Mouse (Mus musculus): ENCODE measurements at regions not wholly inside any gene's neighbourhood (a gene's known extent, or its start where the extent isn't known, plus 50 kb on each side); places are given as distances from the start of the nearest gene placed in this dataset.

DNA sequence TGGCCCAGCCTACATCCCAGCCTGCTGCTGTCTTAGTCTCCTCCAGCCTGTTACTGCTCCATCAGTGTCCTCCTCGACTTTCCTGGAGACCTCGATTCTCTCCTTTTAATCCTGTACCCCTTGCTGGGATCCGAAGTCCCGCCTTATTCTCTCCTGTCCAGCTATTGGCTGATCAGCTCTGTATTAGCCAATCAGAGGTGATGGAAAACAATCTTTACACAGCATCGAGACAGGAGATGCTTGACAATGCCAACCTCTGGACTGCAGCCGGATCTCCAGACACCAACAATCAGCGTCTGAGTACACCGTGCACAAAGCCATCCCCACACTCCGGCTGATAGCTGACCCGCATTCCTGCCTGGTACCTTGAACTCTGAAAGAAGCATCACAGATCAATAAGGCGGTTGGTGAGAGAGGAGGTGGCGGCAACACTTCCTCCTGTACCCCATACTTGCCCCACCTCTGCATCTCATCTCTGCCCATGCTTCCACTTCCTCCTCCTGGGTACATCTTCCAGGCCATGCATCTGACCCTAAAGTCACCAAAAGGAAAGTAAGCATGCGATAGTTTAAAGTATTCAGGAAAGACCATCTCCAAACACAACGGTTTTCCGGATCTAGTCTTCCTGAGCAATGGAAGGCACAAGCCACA is 316.4 kb downstream of the Zfp706 start:
- Histone ChIP-seq H3K4me3 (no peak overlapping the region), H3K27me3 (no peaks in the 10 kb centered on the region), H3K27ac (replicated peaks) (no peak overlapping the region), H3K4me1 (replicated peaks) (peaks cover 10% of the 10 kb centered on the region), H3K9ac (no peak overlapping the region), H3K9me3 (no peaks in the 10 kb centered on the region), H3K36me3 (no peaks in the 10 kb centered on the region), H3K4me2 (no peak overlapping the region)
- 65% methylated on average over 15 of the region's 15 CpGs for WGBS
- ATAC-seq (ENCODE audit: low read depth): 0 out of 2 replicates have a peak, but pooled peaks have one; percentile 21

DNA sequence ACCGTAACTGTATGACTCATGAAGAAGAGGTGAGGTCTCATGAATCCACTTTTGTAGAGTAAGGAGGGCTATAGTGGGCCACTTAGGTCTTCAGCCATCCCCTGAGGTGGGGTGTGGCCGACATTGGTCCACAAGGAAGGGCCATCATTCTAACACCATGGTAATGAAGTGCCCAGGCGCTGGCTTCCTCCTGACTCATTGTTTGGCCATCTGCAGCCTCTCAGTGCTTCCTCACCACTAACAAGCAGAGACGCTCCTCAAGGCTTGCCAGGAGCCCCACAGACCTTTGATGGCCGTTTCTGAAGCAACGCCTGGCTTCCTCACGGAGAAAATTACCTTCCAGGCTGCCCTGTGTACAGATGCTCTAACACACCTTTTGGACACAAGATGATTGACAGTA is 317.7 kb downstream of the Zfp706 start:
- WGBS: 77% methylated on average over 7 of the region's 7 CpGs
- no peak for ATAC-seq (ENCODE audit: low read depth)
- Histone ChIP-seq H3K9me3 (no peaks in the 10 kb centered on the region), H3K36me3 (no peaks in the 10 kb centered on the region), H3K27ac (replicated peaks) (no peak overlapping the region), H3K4me2 (no peak overlapping the region), H3K4me3 (no peak overlapping the region), H3K9ac (no peak overlapping the region), H3K4me1 (replicated peaks) (peaks cover 3% of the 10 kb centered on the region), H3K27me3 (no peaks in the 10 kb centered on the region)

DNA sequence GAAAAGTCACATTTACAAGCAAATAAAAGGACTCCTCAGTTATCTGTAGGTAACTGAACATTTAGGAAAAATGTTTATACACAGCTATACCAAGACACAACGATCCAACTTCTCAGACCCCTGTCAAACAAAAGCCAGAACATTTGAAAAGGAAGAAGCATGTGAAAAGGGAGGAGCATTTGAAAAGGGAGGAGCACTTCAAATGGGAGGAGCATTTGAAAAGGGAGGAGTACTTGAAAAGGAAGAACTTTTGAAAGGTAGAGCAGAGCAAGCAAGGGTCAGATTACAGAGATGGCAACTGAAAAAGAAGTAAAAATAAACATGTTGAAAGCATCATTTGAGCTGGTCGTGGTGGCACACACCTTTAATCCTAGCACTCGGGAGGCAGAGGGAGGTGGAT is 318.3 kb downstream of the Zfp706 start:
- Histone ChIP-seq H3K9me3 (no peaks in the 10 kb centered on the region), H3K36me3 (no peaks in the 10 kb centered on the region), H3K4me2 (no peak overlapping the region), H3K9ac (no peak overlapping the region), H3K27ac (replicated peaks) (no peak overlapping the region), H3K27me3 (no peaks in the 10 kb centered on the region), H3K4me1 (replicated peaks) (no peaks in the 10 kb centered on the region; the same call in 1 of the 2 replicates), H3K4me3 (no peak overlapping the region)
- WGBS: 76% methylated on average over 3 of the region's 3 CpGs
- no peak for ATAC-seq (ENCODE audit: low read depth)

DNA sequence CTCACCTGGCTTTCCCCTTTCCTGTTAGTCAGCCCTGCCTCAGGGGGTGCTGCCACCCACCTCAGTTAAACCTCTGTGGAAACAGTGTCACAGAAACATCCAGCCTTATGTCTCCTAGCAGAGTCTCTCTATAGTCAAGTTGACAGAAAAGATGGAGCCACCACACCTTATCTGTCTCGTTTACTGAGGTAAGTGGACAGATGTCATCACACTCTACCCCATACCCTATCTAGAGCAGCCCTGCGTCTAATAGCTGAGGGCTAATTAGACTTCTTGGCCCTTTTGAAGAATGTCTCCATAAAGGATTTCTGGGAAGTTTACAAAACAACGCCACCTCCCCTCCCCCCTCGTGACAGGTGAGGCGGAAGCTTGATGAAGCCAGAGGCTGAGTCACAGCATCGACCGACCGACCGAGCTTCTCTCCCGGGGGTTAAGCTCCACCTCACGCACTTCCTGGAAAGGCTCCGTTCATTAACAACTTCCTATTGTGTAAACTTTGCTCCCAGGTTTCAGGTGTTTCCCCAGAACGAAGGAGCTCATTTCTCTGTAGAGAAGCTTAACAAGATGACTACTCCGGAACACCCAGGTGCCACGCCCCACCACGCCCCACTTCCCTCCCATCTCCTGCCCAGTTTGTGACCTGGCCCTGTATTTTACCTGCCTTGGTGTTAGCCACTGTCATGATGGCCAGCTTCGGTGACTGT is 319.4 kb downstream of the Zfp706 start:
- Histone ChIP-seq H3K27me3 (no peaks in the 10 kb centered on the region), H3K9ac (no peak overlapping the region), H3K4me3 (no peak overlapping the region), H3K27ac (replicated peaks) (no peak overlapping the region), H3K4me1 (replicated peaks) (no peaks in the 10 kb centered on the region; the same call in 1 of the 2 replicates), H3K9me3 (no peaks in the 10 kb centered on the region), H3K36me3 (no peaks in the 10 kb centered on the region), H3K4me2 (peak overlapping the region; percentile 22; the same call in 1 of the 2 replicates)
- no peak for ATAC-seq (ENCODE audit: low read depth)
- 15% methylated on average over 17 of the region's 17 CpGs for WGBS

DNA sequence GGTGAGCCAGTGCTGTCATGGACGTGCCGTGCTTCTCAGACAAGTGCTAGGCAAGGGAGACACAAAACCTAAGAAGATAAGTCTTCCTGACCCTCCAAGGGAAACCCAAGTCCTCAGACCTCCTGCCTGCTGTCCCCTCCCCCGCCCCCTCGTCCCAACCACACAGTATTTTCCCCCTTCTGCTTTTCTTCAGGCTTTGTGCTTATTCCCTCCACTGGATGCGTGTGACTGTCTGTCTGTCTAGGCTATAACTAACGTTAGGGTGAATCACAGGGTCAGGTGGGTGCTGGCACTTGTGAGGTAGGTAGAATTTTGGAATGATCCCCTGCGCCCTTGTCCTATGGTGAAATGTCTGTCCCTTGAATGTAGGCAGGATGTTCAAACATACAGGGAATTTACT is 322.9 kb downstream of the Zfp706 start:
- H3K27me3 ChIP-seq: no peaks in the 10 kb centered on the region
- H3K4me2 ChIP-seq: no peak overlapping the region
- WGBS: 84% methylated on average over 7 of the region's 7 CpGs
- no peak overlapping the region for H3K4me3 ChIP-seq
- H3K4me1 ChIP-seq (replicated peaks): no peaks in the 10 kb centered on the region; the same call in 1 of the 2 replicates
- ATAC-seq (ENCODE audit: low read depth): no peak
- no peaks in the 10 kb centered on the region for H3K9me3 ChIP-seq
- H3K36me3 ChIP-seq: no peaks in the 10 kb centered on the region
- no peak overlapping the region for H3K9ac ChIP-seq
- no peak overlapping the region for H3K27ac ChIP-seq (replicated peaks)

DNA sequence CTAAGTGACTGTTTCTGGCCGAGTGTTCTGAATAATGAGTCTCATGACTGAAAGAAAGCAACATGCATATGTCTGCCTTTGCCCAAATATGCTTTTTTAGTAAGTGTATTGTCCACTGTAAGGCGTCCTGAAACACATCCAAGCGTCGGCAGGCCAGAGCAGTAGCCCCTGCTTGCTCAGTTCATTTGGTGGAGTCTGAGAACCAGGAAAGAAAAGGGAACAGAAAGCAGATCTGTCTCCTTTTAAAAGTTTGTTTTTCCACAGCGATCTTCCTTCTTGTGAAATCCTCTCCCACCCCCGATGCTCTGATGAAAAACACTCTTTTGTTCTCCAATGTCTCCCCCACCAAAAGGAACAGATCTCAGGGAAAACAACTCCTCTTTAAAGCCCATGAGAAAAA is 324.7 kb downstream of the Zfp706 start:
- H3K4me3 ChIP-seq: no peak overlapping the region
- H3K27me3 ChIP-seq: no peaks in the 10 kb centered on the region
- H3K9me3 ChIP-seq: no peaks in the 10 kb centered on the region
- no peak overlapping the region for H3K9ac ChIP-seq
- no peak for ATAC-seq (ENCODE audit: low read depth)
- WGBS: 54% methylated on average over 6 of the region's 6 CpGs
- no peak overlapping the region for H3K4me2 ChIP-seq
- no peak overlapping the region for H3K27ac ChIP-seq (replicated peaks)
- no peaks in the 10 kb centered on the region for H3K36me3 ChIP-seq
- H3K4me1 ChIP-seq (replicated peaks): no peaks in the 10 kb centered on the region

DNA sequence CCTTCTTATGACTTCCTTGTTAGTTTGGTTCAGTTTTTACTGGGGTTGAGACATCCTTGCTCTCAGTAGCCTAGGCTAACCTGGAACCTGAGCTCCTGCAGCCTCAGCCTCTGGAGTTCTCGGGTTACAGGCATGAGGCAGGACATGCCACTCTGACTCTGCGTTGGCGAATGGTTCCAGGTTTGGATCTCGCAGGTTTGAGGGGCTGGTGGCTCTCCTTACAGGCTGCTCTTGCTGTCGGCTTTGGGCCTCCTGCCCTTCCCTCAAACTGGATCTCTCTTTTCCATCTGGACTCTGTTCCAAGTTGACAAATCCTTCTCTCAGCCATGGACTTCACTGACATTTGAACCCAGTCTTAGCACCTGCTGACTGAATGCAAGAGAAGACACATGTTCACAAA is 325.4 kb downstream of the Zfp706 start:
- H3K9me3 ChIP-seq: no peaks in the 10 kb centered on the region
- H3K27me3 ChIP-seq: no peaks in the 10 kb centered on the region
- 74% methylated on average over 5 of the region's 5 CpGs for WGBS
- H3K27ac ChIP-seq (replicated peaks): no peak overlapping the region
- H3K4me1 ChIP-seq (replicated peaks): no peaks in the 10 kb centered on the region
- no peaks in the 10 kb centered on the region for H3K36me3 ChIP-seq
- H3K9ac ChIP-seq: no peak overlapping the region
- H3K4me3 ChIP-seq: no peak overlapping the region
- no peak for ATAC-seq (ENCODE audit: low read depth)
- H3K4me2 ChIP-seq: no peak overlapping the region

DNA sequence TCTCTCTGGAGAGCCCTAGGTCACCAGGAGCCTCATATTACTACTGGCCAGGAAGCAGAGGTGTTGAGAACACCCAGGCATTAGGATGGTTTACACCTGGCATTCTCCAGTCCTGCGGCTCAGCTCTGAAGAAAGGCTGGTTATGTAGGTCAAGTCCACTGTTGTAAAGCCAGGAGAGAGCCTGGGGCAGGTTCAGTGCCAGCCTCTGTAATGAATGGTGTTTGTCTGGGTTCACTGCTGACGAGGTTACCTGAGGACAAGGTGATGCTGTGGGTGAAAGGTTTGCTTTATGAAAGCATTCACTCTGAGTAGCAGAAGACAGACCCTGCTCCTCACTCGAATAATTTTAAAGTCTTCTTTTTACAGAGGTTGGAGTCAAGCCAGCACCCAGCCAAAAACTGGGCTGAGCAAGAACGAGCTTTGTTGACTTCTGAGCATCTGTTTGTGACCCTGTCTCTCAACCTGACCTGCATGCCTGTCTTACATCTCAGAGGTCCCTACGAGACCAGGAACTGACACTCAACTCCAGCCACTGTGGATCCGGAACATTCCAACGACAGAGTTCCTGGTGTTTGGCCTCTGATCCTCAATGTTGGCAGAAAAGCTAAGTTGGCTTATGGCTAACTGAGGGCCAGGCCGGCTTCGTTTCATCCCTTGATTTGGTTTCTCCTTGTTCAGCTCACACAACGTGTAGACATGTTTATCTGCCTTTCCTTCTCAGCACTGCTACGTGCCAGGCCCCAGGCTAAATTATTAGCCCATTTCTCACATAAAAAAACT is 327.0 kb downstream of the Zfp706 start:
- H3K4me1 ChIP-seq (replicated peaks): no peaks in the 10 kb centered on the region
- no peak overlapping the region for H3K4me3 ChIP-seq
- no peak overlapping the region for H3K9ac ChIP-seq
- H3K4me2 ChIP-seq: no peak overlapping the region
- H3K27me3 ChIP-seq: no peaks in the 10 kb centered on the region
- H3K36me3 ChIP-seq: no peaks in the 10 kb centered on the region
- H3K9me3 ChIP-seq: no peaks in the 10 kb centered on the region
- no peak for ATAC-seq (ENCODE audit: low read depth)
- WGBS: 88% methylated on average over 11 of the region's 11 CpGs
- H3K27ac ChIP-seq (replicated peaks): no peak overlapping the region

DNA sequence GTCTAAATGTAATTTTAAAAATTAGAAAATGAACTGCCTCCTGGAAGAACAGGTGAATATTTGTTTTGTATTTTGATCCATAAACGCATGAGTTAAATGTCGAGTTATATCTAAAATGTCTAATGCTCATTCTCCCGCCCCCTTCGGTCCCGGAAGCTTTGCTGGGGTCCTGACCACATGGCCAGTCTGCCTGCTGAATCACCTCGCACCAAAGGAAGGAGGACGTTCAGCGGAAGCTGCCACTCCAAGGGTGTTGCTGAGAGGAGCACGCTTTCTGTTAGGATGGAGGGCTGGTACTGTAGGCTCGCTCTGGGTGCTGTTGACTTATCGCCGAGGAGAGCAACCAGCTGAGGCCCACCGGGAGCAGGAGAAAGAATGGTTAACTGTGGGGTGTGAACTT is 328.0 kb downstream of the Zfp706 start:
- Histone ChIP-seq H3K4me3 (no peak overlapping the region), H3K9me3 (no peaks in the 10 kb centered on the region), H3K27me3 (no peaks in the 10 kb centered on the region), H3K36me3 (no peaks in the 10 kb centered on the region), H3K27ac (replicated peaks) (no peak overlapping the region), H3K4me2 (no peak overlapping the region), H3K9ac (no peak overlapping the region), H3K4me1 (replicated peaks) (no peaks in the 10 kb centered on the region)
- 89% methylated on average over 13 of the region's 13 CpGs for WGBS
- ATAC-seq (ENCODE audit: low read depth): no peak

DNA sequence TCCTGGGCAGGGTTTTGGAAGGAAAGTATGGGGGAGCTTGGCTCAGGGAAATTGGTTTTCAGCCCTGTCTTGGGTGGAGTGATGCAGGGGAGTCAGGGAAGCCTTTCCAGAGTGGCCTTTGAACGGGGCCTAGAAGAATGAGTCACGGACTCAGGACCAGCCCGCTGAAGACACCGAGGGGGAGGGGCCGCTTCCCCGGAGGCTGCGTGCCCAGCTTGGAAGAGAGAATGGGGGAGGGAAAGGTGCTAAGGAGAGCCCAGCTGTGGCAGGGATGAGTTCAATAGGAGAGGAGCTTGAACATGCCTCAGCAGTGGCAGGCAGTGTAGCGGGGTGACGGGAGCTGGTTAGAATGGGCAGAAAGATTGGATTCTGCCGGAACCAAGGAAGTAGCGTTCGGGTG is 337.8 kb downstream of the Zfp706 start:
- Histone ChIP-seq H3K9ac (no peak overlapping the region), H3K36me3 (no peaks in the 10 kb centered on the region), H3K27ac (replicated peaks) (no peak overlapping the region), H3K9me3 (no peaks in the 10 kb centered on the region), H3K4me2 (no peak overlapping the region), H3K27me3 (no peaks in the 10 kb centered on the region), H3K4me1 (replicated peaks) (peaks cover 6% of the 10 kb centered on the region; the same call in 1 of the 2 replicates), H3K4me3 (no peak overlapping the region)
- 28% methylated on average over 12 of the region's 12 CpGs for whole genome bisulfite sequencing
- ATAC-seq (ENCODE audit: low read depth): no peak

DNA sequence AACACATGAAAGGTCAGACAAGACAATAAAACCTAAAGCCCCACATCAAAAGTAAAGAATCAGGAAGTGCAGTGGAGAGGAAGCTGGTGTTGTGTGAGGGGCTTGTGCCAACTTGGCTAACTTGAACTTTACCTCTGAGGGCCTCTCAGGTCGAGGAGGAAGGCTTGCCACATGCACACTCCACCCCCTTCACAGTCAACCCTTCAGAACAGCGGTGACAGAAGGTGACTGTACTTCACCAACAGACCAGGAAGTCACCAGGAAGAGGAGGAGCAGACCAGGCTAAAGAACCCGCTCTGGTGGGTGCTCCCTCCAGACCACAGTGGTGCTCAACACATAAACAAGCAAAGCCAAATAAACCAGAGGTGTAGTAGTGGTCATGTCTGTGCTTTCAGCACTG is 341.0 kb downstream of the Zfp706 start:
- no peak overlapping the region for H3K4me3 ChIP-seq
- ATAC-seq (ENCODE audit: low read depth): no peak
- H3K4me2 ChIP-seq: no peak overlapping the region
- peaks cover 6% of the 10 kb centered on the region; the same call in 1 of the 2 replicates for H3K4me1 ChIP-seq (replicated peaks)
- no peaks in the 10 kb centered on the region for H3K9me3 ChIP-seq
- H3K36me3 ChIP-seq: no peaks in the 10 kb centered on the region
- no peak overlapping the region for H3K9ac ChIP-seq
- H3K27ac ChIP-seq (replicated peaks): no peak overlapping the region
- WGBS: 68% methylated on average over 3 of the region's 3 CpGs
- H3K27me3 ChIP-seq: no peaks in the 10 kb centered on the region

DNA sequence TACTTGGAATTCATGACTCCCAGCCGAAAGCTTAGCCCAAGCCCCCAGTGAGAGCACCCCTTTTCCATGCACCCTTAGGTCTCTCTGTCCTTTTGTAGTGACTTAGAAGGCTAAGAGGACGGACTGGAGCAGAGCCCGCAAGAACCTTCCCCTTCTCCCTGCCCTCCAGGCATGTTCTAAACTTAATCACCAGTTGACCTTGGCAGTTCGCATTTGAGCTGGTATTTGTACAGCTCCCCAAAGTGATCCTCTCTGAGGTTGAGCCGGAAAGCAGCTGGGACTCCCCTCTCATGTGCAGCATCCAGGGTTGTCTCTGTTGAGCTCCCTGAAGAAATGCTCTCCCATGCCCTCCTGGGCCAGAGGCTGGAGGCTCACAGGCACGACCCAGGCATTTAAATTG is 343.2 kb downstream of the Zfp706 start:
- no peak overlapping the region for H3K9ac ChIP-seq
- H3K36me3 ChIP-seq: no peaks in the 10 kb centered on the region
- no peaks in the 10 kb centered on the region for H3K9me3 ChIP-seq
- WGBS: 82% methylated on average over 6 of the region's 6 CpGs
- H3K27ac ChIP-seq (replicated peaks): no peak overlapping the region
- H3K4me2 ChIP-seq: no peak overlapping the region
- no peak for ATAC-seq (ENCODE audit: low read depth)
- no peak overlapping the region for H3K4me3 ChIP-seq
- no peaks in the 10 kb centered on the region for H3K27me3 ChIP-seq
- no peaks in the 10 kb centered on the region for H3K4me1 ChIP-seq (replicated peaks)

All from neural tube, embryonic 13.5 days (tissue).